Mouse (Mus musculus) E14TG2a.4 (cell line): ENCODE data around the gene Paqr3.

Experiments used
- H3K27me3 ChIP-seq: 2 replicates; pipeline ENCODE4 v1.6.1; 2014; ENCODE audit warnings: low read length, control low read depth; ENCODE audit not compliant: insufficient read depth
- H3K36me3 ChIP-seq: 2 replicates; pipeline ENCODE4 v1.6.1; 2014; ENCODE audit warnings: low read length, control low read depth; ENCODE audit not compliant: insufficient read depth
- H3K4me1 ChIP-seq: replicated peaks from 2 replicates; pipeline ENCODE4 v1.6.1; 2014; ENCODE audit warnings: low read depth, low read length, control low read depth
- H3K4me3 ChIP-seq: replicated peaks from 2 replicates; pipeline ENCODE4 v1.5.1; 2014; ENCODE audit warnings: mild to moderate bottlenecking, low read length
- H3K9me3 ChIP-seq: 2 replicates; pipeline ENCODE4 v1.6.1; 2014; ENCODE audit warnings: low read length, control low read depth
- CTCF ChIP-seq: conservative IDR thresholded peaks from 2 replicates; pipeline ENCODE4 v1.5.1; 2014; ENCODE audit warnings: low read length
- NANOG ChIP-seq: IDR thresholded peaks from 2 replicates; pipeline ENCODE4 v1.6.1; 2014; ENCODE audit warnings: borderline replicate concordance, low read length, mixed read lengths
- POU5F1 ChIP-seq: IDR thresholded peaks from 2 replicates; pipeline ENCODE4 v1.6.1; 2014; ENCODE audit warnings: low read length, borderline replicate concordance

Paqr3 gene

GRCm38 (mm10) chr5:97090034-97090784 lies 21.2 kb downstream of the Paqr3 start:
- no peaks in the 10 kb centered on the region for H3K9me3 ChIP-seq
- H3K36me3 ChIP-seq = 0 out of 2 replicates have a peak, but pooled peaks cover 4% of the 10 kb centered on the region
- peaks cover 50% of the 10 kb centered on the region for H3K4me1 ChIP-seq
- H3K27me3 ChIP-seq = 0 out of 2 replicates have a peak, but pooled peaks cover 3% of the 10 kb centered on the region
- TF ChIP-seq CTCF = no peak
- TF ChIP-seq NANOG = no peak
- no peak for TF ChIP-seq POU5F1
- H3K4me3 ChIP-seq = peak overlapping the region; percentile 26; the same call in 1 of the 2 replicates

GRCm38 (mm10) chr5:97089426-97089825 lies 22.0 kb downstream of the Paqr3 start:
- no peak for TF ChIP-seq CTCF
- no peak for TF ChIP-seq POU5F1
- no peak for TF ChIP-seq NANOG
- Histone ChIP-seq H3K36me3 (no peaks in the 10 kb centered on the region), H3K9me3 (no peaks in the 10 kb centered on the region), H3K27me3 (0 out of 2 replicates have a peak, but pooled peaks cover 3% of the 10 kb centered on the region), H3K4me3 (no peak overlapping the region), H3K4me1 (peaks cover 44% of the 10 kb centered on the region)

GRCm38 (mm10) chr5:97088231-97088630 lies 23.2 kb downstream of the Paqr3 start:
- Histone ChIP-seq H3K4me1 (peaks cover 44% of the 10 kb centered on the region), H3K9me3 (no peaks in the 10 kb centered on the region), H3K36me3 (no peaks in the 10 kb centered on the region), H3K27me3 (0 out of 2 replicates have a peak, but pooled peaks cover 3% of the 10 kb centered on the region), H3K4me3 (no peak overlapping the region)
- TF ChIP-seq CTCF (no peak), POU5F1 (no peak), NANOG (no peak)

- TF ChIP-seq CTCF (no peak), POU5F1 (no peak), NANOG (no peak)
- Histone ChIP-seq H3K4me1 (peaks cover 42% of the 10 kb centered on the region), H3K27me3 (0 out of 2 replicates have a peak, but pooled peaks cover 3% of the 10 kb centered on the region)
Measured at GRCm38 (mm10) chr5:97087746-97088145, 23.6 kb downstream of the Paqr3 start.

GRCm38 (mm10) chr5:97087030-97087630 lies 24.3 kb downstream of the Paqr3 start:
- H3K9me3 ChIP-seq = no peaks in the 10 kb centered on the region
- no peak for TF ChIP-seq POU5F1
- no peak for TF ChIP-seq CTCF
- no peak for TF ChIP-seq NANOG
- 0 out of 2 replicates have a peak, but pooled peaks cover 3% of the 10 kb centered on the region for H3K27me3 ChIP-seq
- H3K36me3 ChIP-seq = no peaks in the 10 kb centered on the region
- H3K4me1 ChIP-seq = peaks cover 42% of the 10 kb centered on the region
- H3K4me3 ChIP-seq = peak overlapping the region; percentile 71

More at GRCm38 (mm10) chr5:97087746-97088145, 23.6 kb downstream of the Paqr3 start:
- no peaks in the 10 kb centered on the region for H3K9me3 ChIP-seq
- H3K4me3 ChIP-seq = peak overlapping the region; percentile 71
- H3K36me3 ChIP-seq = no peaks in the 10 kb centered on the region

GRCm38 (mm10) chr5:97085071-97085470 lies 26.3 kb downstream of the Paqr3 start:
- TF ChIP-seq CTCF (no peak), POU5F1 (no peak), NANOG (no peak)
- Histone ChIP-seq H3K27me3 (0 out of 2 replicates have a peak, but pooled peaks cover 3% of the 10 kb centered on the region), H3K4me3 (no peak overlapping the region), H3K9me3 (no peaks in the 10 kb centered on the region), H3K36me3 (no peaks in the 10 kb centered on the region), H3K4me1 (peaks cover 29% of the 10 kb centered on the region)

GRCm38 (mm10) chr5:97084541-97084940 lies 26.9 kb downstream of the Paqr3 start:
- Histone ChIP-seq H3K27me3 (0 out of 2 replicates have a peak, but pooled peaks cover 3% of the 10 kb centered on the region), H3K4me1 (peaks cover 24% of the 10 kb centered on the region), H3K4me3 (no peak overlapping the region), H3K36me3 (no peaks in the 10 kb centered on the region), H3K9me3 (no peaks in the 10 kb centered on the region)
- TF ChIP-seq POU5F1 = no peak
- TF ChIP-seq NANOG = no peak
- no peak for TF ChIP-seq CTCF

GRCm38 (mm10) chr5:97083701-97084100 lies 27.7 kb downstream of the Paqr3 start:
- 0 out of 2 replicates have a peak, but pooled peaks cover 3% of the 10 kb centered on the region for H3K27me3 ChIP-seq
- peaks cover 16% of the 10 kb centered on the region for H3K4me1 ChIP-seq
- TF ChIP-seq CTCF (no peak), POU5F1 (no peak), NANOG (no peak)
- no peaks in the 10 kb centered on the region for H3K9me3 ChIP-seq
- H3K36me3 ChIP-seq = no peaks in the 10 kb centered on the region
- H3K4me3 ChIP-seq = no peak overlapping the region

GRCm38 (mm10) chr5:97081481-97081880 lies 29.9 kb downstream of the Paqr3 start:
- H3K4me1 ChIP-seq = no peaks in the 10 kb centered on the region

More at GRCm38 (mm10) chr5:97081481-97081880, 29.9 kb downstream of the Paqr3 start:
- Histone ChIP-seq H3K27me3 (0 out of 2 replicates have a peak, but pooled peaks cover 3% of the 10 kb centered on the region), H3K9me3 (no peaks in the 10 kb centered on the region), H3K36me3 (no peaks in the 10 kb centered on the region), H3K4me3 (no peak overlapping the region)
- TF ChIP-seq CTCF (no peak), NANOG (no peak), POU5F1 (no peak)
